Mouse (Mus musculus) kidney, adult 18-20 months (tissue): ENCODE results near the gene Tbc1d25.

Experiments used
- DNase-seq: peaks from one replicate; pipeline ENCODE4 v3.0.0; 2021

Tbc1d25 gene

GRCm38 (mm10) chrX:8178871-8179270 lies 2.9 kb upstream of the Tbc1d25 start:
- DNase-seq = no peak

GRCm38 (mm10) chrX:8175169-8175503 lies 845 bp downstream of the Tbc1d25 start:
- no peak for DNase-seq

- no peak for DNase-seq
These were observed 8.0 kb downstream of the Tbc1d25 start for GRCm38 (mm10) chrX:8167716-8168647.

- DNase-seq = no peak
These were observed 11.5 kb downstream of the Tbc1d25 start for GRCm38 (mm10) chrX:8164471-8164870.

GRCm38 (mm10) chrX:8163076-8163475 lies 12.9 kb downstream of the Tbc1d25 start:
- no peak for DNase-seq

GRCm38 (mm10) chrX:8145153-8145991 lies 30.6 kb downstream of the Tbc1d25 start, which contains the start of gene Rbm3:
TSS of gene Rbm3 (minus strand) at chrX:8145880.
- DNase-seq = peak; percentile 84

GRCm38 (mm10) chrX:8143750-8144149 lies 32.2 kb downstream of the Tbc1d25 start:
- DNase-seq = no peak

GRCm38 (mm10) chrX:8142948-8143347 lies 33.0 kb downstream of the Tbc1d25 start:
- DNase-seq = no peak

- no peak for DNase-seq
These were observed 34.9 kb downstream of the Tbc1d25 start for GRCm38 (mm10) chrX:8141058-8141457.

- DNase-seq = no peak
These were observed 35.5 kb downstream of the Tbc1d25 start for GRCm38 (mm10) chrX:8140446-8140845.

- DNase-seq = no peak
These were observed 36.5 kb downstream of the Tbc1d25 start for GRCm38 (mm10) chrX:8139480-8139879.

GRCm38 (mm10) chrX:8135886-8136285 lies 40.1 kb downstream of the Tbc1d25 start:
- DNase-seq = no peak

- peak; percentile 88 for DNase-seq
These were observed 43.7 kb downstream of the Tbc1d25 start, which contains the start of gene Wdr13 for GRCm38 (mm10) chrX:8132017-8132976. TSS of gene Wdr13 (minus strand) at chrX:8132892.

- DNase-seq = no peak
These were observed 44.6 kb downstream of the Tbc1d25 start for GRCm38 (mm10) chrX:8131393-8131792.

GRCm38 (mm10) chrX:8125235-8125634 lies 50.7 kb downstream of the Tbc1d25 start:
- no peak for DNase-seq

- DNase-seq = no peak
These were observed 52.0 kb downstream of the Tbc1d25 start for GRCm38 (mm10) chrX:8123821-8124470.

- DNase-seq = no peak
These were observed 58.7 kb downstream of the Tbc1d25 start for GRCm38 (mm10) chrX:8117264-8117663.

- no peak for DNase-seq
These were observed 60.7 kb downstream of the Tbc1d25 start for GRCm38 (mm10) chrX:8115275-8115674.

GRCm38 (mm10) chrX:8105019-8105418 lies 71.0 kb downstream of the Tbc1d25 start:
- DNase-seq = no peak
